Mouse (Mus musculus) heart, postnatal 36 days (tissue): ENCODE results near the gene Neurl1b. TPM values are rescaled to one million over a fixed set of nuclear protein-coding genes. Genes with fewer than 3 reads are reported as not detected.

Experiments used
- DNase-seq, 2 experiments: peaks; one replicate each; pipeline ENCODE4 v3.0.0; 2021 to 2022
- intact Hi-C: fragments of 180-260 bp; cut with DNase I; formaldehyde crosslinking; loops from one replicate; pipeline ENCODE4 v1.15.1; 2025
- total RNA-seq, 2 experiments: library from RNA; stranded (reverse); gene quantifications; 2 replicates each; pipeline ENCODE4 v1.2.3; 2021

The Neurl1b gene
- total RNA-seq, 2 experiments from 2014 or later, result 5.2 to 6.3 TPM

DNA sequence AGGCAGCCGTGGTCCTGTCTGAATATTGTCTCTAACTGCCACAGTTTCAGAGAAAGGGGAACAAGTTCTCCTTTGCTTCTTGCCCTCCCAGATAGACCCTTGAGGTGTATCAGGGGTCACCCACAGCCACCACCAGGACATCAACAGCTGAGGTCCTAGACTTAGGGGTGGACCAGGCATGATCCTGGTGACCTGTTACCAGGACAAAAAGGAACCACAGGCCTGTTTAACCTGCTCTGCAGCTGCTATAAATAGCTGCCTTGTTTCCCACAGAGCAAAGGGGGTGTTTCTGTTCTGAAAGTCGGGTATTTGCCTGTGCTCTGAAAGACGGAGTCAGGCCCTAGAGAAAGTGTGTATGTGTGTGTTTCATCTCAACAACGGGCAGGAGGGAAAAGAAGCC lies 29.2 kb downstream of the Neurl1b start:
- DNase-seq, result no peak
- intact Hi-C loops, result no loop called here

DNA sequence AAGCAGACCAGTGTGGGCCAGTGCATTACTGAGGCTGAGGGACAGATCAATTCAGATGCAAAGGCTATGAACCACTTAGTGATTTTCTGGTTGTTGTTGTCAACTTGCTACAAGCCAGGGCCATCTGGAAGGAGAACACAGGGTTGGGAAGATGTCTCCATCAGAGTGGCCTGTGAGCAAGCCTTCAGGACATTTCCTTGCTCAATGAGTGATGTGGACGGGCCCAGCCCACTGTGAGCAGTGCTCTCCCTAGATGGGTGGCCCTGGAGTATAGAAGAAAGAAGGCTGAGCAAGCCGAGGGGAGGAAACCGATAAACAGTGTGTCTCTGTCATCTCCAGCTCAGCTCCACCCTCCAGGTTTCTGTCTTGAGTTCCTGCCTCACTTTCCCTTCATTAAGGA lies 34.8 kb downstream of the Neurl1b start:
- intact Hi-C loops, result no loop called here
- no peak for DNase-seq

DNA sequence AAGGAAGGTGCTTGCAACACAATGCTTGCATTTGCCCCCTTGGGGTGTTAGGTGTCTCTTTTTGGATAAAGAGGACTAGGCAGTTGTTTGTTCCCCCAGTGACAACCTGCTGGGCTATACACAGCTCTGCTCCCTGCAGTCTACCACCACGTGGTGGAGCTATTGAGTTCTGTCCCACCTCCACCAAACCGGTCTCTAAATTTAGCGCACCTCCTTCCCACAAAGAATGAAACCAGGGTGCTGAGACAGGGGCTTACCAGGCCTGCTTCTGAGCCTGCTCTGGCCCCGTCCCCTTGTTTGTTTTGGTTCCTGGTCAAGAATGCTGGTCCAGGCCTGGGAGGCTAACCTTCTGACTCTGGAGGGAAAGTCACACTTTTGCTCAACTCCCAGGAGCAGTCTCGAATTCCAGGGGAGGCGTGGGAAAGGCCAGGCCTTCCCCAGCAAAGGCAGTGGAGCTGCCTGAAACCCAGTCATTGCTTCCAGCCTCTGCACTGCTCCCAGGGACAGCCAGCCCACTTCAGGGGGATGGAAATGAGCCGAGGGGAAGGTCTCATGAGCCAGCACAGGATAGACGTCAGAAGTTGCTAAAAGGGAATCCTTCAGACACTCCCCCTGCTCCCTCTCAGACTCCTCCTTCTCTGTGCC lies 37.1 kb downstream of the Neurl1b start:
- intact Hi-C loops, result loop anchor here (1.0 to 10.0 kb wide), 4 partner anchors 31 to 327 kb away; partner anchors contain the start of gene Mrpl28
- peak; percentile 60 to 72 for DNase-seq

GRCm38 (mm10) chr17:26452371-26452972 lies 37.8 kb downstream of the Neurl1b start:
- peak; percentile 76 to 77 for DNase-seq
- intact Hi-C loops, result loop anchor here (1.0 to 10.0 kb wide), 4 partner anchors 32 to 328 kb away; partner anchors contain the start of gene Mrpl28

DNA sequence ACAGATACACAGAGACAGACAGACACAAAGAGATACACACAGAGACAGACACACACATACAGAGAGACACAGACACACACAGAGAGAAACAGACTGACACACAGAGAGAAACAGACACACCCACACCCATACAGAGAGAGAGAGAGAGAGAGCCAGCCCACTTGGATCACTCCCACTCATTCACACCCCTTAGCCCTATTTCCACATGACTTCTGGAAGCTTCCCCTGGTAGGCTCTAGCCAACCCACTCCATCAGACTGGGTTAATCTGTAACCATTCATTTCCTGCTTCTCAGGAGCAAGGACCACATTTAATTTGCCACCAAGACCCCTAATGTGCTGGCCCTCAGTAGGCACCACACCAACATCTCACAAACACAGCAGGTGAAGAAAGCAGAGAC lies 42.9 kb downstream of the Neurl1b start:
- no peak for DNase-seq
- intact Hi-C loops, result loop anchor here (10.0 kb wide), 1 partner anchor 333 kb away; the partner anchor contains the start of gene Mrpl28

- no peak for DNase-seq
- intact Hi-C loops, result loop anchor here (10.0 kb wide), 1 partner anchor 333 kb away; the partner anchor contains the start of gene Mrpl28
Observed at GRCm38 (mm10) chr17:26458049-26458448, 43.4 kb downstream of the Neurl1b start.

GRCm38 (mm10) chr17:26462634-26463170 lies 48.1 kb downstream of the Neurl1b start:
- intact Hi-C loops, result loop anchor here (1.0 to 5.0 kb wide), 3 partner anchors 175 to 425 kb away; partner anchors contain the start of gene Bnip1
- DNase-seq, result peak; percentile 83 to 87

GRCm38 (mm10) chr17:26463432-26463831 lies 48.8 kb downstream of the Neurl1b start:
- intact Hi-C loops, result loop anchor here (5.0 kb wide), 2 partner anchors 319 to 424 kb away; partner anchors contain the start of gene Bnip1
- no peak for DNase-seq

DNA sequence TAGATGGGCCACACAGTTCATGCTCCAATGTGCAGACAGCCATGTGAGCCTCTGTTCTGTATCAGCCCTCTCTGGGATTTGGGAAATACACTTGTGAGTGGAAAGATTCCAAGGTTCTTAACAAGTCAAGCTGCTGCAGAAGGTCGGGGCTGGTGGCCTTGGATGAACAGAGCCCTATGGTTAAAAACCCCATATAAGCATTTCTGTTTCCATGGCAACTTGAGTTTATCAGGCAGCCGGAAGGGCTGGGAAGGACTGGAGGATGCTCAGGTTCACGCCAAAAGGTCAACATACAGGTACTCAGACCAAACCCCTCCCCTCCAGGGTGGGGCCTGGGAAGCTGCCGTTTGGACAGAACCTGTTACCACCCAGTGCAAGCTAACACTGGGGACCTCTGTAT lies 49.4 kb downstream of the Neurl1b start:
- intact Hi-C loops, result loop anchor here (2.0 to 5.0 kb wide), 3 partner anchors 133 to 423 kb away; partner anchors contain the start of gene Bnip1
- DNase-seq, result no peak

- peak in 1 of 2 experiments; percentile 32 for DNase-seq
- intact Hi-C loops, result loop anchor here (2.0 to 5.0 kb wide), 3 partner anchors 132 to 423 kb away; partner anchors contain the start of gene Bnip1
Observed at GRCm38 (mm10) chr17:26464481-26464880, 49.9 kb downstream of the Neurl1b start.

DNA sequence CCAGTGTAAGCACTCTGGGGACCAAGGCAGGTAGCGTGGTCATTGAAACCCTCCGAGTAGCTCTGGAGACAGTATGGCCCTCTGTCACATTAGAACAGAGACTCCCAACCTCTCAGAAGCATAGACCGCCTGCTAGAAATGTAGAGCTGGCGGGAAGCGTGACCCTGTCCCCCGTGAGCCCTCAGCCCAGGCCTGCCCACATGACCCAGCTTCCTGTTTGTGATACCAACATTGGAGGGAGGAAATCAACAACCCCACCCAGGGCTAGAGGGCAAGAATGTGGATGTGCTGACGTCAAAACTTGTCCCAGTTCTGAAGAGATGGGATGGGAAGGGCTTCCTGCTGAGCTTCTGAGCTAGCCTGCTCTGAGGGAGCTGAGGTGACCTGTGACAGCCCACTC lies 50.3 kb downstream of the Neurl1b start:
- peak; percentile 59 to 62 for DNase-seq

GRCm38 (mm10) chr17:26466741-26467150 lies 52.1 kb downstream of the Neurl1b start:
- intact Hi-C loops, result loop anchor here (1.0 to 5.0 kb wide), 4 partner anchors 40 to 246 kb away; no protein-coding TSS in a partner anchor
- peak; percentile 87 to 90 for DNase-seq

More for the DNA sequence above, 50.3 kb downstream of the Neurl1b start:
- intact Hi-C loops, result loop anchor here (2.0 to 5.0 kb wide), 4 partner anchors 132 to 422 kb away; partner anchors contain the start of gene Bnip1

DNA sequence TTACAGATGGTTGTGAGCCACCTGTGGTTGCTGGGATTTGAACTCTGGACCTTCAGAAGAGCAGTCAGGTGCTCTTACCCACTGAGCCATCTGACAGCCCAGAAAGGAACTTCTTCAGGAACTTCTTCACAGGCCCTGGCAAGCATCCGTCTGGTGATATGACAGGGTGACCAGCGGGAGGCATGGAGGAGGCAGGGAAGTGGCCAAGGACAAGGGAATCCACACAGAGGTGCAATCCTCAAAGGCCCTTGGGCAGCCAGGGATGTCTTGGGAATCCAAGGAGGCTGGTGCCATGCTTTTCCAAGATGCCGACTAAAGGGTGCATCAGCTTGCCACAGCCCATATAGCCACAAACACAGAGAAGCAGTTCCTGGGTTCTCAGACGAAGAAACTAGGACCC lies 53.0 kb downstream of the Neurl1b start:
- intact Hi-C loops, result loop anchor here (2.0 to 5.0 kb wide), 2 partner anchors 79 to 245 kb away; no protein-coding TSS in a partner anchor
- DNase-seq, result no peak

GRCm38 (mm10) chr17:26468102-26468894 lies 53.7 kb downstream of the Neurl1b start:
- intact Hi-C loops, result loop anchor here (5.0 kb wide), 1 partner anchor 244 kb away; no protein-coding TSS in a partner anchor
- no peak for DNase-seq

DNA sequence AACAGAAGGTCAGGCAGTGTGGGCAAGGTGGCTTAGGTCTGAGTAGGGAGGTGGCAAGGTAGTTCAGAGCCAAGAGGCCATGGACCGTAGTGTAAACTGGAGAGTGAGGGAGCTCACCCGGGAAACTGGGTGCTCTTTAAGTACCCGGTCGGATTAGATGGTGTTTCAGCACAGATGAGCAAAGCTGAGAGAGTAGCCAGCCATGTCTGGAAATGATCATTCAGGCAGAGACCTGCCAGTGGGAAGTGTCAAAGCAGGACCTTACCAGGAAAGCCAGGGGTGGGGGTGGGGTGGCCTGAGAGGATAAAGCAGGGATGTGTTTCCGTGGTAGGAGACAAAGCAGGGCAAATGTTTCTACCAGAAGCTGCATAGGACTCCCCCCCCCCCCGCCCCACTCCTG lies 62.2 kb downstream of the Neurl1b start:
- no peak for DNase-seq
- intact Hi-C loops, result no loop called here

DNA sequence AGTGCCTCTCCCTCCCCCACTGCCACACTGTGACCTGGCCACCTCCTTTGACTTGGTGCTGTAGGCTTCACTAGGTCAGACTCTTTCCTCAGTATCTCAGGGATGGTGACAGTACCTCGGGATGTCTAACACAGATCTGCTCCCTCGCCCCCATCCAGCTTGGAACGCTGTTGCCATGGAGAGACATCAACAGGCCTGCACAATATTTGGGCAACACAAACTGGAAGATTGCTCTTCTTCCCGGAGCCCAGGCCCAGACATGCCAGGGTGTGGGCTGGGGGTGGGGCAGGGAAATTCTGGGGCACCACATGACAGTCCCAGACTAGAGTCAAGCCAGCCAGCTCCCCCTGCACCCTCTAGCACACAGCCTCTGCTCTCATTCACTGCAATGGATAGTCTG lies 64.0 kb downstream of the Neurl1b start:
- intact Hi-C loops, result no loop called here
- peak in 1 of 2 experiments; percentile 44 for DNase-seq

- intact Hi-C loops, result no loop called here
- peak in 1 of 2 experiments; percentile 36 for DNase-seq
Observed at GRCm38 (mm10) chr17:26479619-26480018, 65.0 kb downstream of the Neurl1b start.

DNA sequence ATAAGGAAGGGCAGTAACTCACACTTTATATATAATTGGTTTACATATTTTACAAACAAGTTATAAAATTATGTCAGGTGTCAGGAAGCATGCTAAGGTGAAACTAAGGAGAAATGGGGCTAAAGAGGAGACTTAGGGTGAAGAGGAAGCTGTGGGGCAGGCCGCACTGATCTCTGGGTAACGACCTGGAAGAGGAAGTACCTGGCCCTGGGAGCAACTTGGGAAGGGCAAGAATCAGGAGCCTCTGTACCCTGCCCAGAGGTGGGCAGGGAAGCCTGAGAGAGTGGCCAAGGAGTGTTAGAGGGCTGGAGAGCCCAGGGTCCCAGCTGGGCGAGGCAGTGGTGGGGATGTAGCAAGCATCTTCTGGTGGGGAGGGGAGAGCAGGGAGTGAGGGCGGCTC lies 66.3 kb downstream of the Neurl1b start:
- intact Hi-C loops, result no loop called here
- DNase-seq, result no peak

DNA sequence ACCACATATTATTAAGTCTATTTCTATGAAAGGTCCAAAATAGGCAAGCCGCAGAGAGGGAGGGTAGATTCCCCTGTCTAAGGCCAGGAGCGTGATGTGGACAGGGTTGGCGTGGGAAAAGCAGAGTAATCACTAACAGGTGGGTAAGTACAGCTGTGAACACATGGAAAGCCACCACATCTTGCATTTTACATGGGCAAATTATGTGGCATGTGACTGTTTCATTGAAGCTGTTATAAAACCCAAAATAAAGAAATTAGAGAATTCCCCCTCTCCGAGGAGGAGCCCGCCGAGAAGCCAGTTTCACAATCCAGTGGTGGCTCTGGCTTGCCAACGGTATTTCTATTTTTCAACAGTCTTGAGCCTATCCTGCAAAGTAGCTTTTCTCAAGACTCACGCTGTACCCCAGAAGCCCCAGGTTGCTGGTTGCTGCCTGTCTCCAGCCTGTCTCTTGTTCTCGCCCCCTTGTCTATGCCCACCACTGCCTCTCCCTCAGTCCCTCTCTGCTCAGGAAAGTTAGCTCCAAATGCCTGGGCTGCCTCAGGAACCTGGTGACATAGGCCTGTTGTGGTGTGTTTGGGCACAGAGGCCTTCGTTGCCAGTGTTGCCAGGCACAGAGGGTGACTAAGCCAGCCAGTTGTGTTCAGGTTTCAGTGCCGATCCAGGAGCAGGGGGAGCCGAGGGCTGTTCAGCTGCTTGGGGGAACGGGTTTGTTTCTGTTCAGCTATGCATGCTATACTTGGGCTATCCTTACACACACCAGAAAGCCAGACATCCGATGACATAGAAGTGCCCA lies 70.2 kb downstream of the Neurl1b start:
- DNase-seq, result peak in 1 of 2 experiments; percentile 32
- intact Hi-C loops, result no loop called here
